ENCODE assay signal across 45 mouse cellular contexts in the genomic region with DNA sequence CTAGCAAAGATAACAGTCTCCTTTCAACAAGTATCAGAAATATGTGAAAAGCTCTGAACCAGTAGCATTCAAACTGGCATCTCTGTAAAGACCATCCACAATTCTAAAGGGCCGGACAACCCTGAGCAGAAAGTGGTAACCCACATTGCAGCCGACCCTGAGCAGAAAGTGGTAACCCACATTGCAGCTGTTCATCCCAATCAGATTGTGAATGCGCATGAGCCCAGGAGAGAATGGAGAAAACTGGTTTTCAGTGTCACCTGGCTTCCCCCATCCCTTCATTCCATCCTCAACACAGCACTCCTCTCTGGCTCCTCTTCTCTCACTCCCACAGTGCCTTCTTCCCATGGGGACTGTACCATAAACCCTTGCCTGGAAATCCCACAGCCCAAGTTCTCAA. TPM values are rescaled to one million over a fixed set of nuclear protein-coding genes. Genes with fewer than 3 reads are reported as not detected.
"Had no signal": no experiment of that assay in that cellular context is flagged by ENCODE, and none has a peak within 500 bp of the region (broad histone marks: within the 10 kb centered on the region; RNA-seq: fewer than 3 reads in every experiment).

No protein-coding gene starts in this region.

- DNase-seq: left cerebral cortex, postnatal 4 days; liver; liver, embryonic 13.5 days; liver, postnatal 0 days; lung, adult 18-20 months; lung, adult 2 months; lung, embryonic 14.5 days; lung, postnatal 10 days; lung, postnatal 14 days; lung, postnatal 36 days; midbrain, embryonic 14.5 days had no signal

- H3K27me3 ChIP-seq: limb, embryonic 12.5 days; limb, embryonic 13.5 days; limb, embryonic 15.5 days; liver, embryonic 13.5 days; liver, embryonic 15.5 days; lung, embryonic 15.5 days; midbrain, embryonic 12.5 days; midbrain, embryonic 13.5 days; midbrain, embryonic 15.5 days had no signal

- H3K4me2 ChIP-seq: limb, embryonic 12.5 days; limb, embryonic 13.5 days; limb, embryonic 15.5 days; liver, embryonic 11.5 days; liver, embryonic 12.5 days; liver, embryonic 13.5 days; liver, embryonic 15.5 days; lung, embryonic 14.5 days; lung, embryonic 15.5 days; midbrain, embryonic 11.5 days; midbrain, embryonic 12.5 days; midbrain, embryonic 13.5 days; midbrain, embryonic 15.5 days had no signal

- H3K36me3 ChIP-seq: limb, embryonic 10.5 days; limb, embryonic 12.5 days; limb, embryonic 13.5 days; limb, embryonic 15.5 days; liver, embryonic 12.5 days; liver, embryonic 13.5 days; liver, embryonic 15.5 days; lung, embryonic 15.5 days; midbrain, embryonic 10.5 days; midbrain, embryonic 12.5 days; midbrain, embryonic 13.5 days; midbrain, embryonic 15.5 days had no signal

- H3K4me3 ChIP-seq: left cerebral cortex, adult 2 months; limb, embryonic 10.5 days; limb, embryonic 12.5 days; limb, embryonic 13.5 days; limb, embryonic 15.5 days; liver, embryonic 12.5 days; liver, embryonic 13.5 days; liver, embryonic 15.5 days; lung, embryonic 15.5 days; megakaryocyte, embryonic 14.5 days; midbrain, embryonic 10.5 days; midbrain, embryonic 12.5 days; midbrain, embryonic 13.5 days; midbrain, embryonic 15.5 days had no signal

RNA-seq across cellular contexts. Expression of a gene that starts 9.0 kb away (rescaled TPM):
- total RNA-seq: left cerebral cortex, adult 18-20 months; left cerebral cortex, adult 2 months; left cerebral cortex, adult 8-10 months; left cerebral cortex, postnatal 10 days; left cerebral cortex, postnatal 14 days; left cerebral cortex, postnatal 25 days; left cerebral cortex, postnatal 4 days; liver, adult 2 months; megakaryocyte, adult 5-6 weeks; megakaryocyte-erythroid progenitor cell, adult 5-6 weeks; midbrain, postnatal 0 days; monocyte, adult 5-6 weeks had no signal
- polyA plus RNA-seq: limb, embryonic 10.5 days; limb, embryonic 11.5 days; limb, embryonic 12.5 days; limb, embryonic 13.5 days; limb, embryonic 15.5 days; liver, adult 2 months; liver, embryonic 11.5 days; liver, postnatal 0 days; lung, adult 2 months; lung, embryonic 14.5 days; lung, embryonic 15.5 days; lung, embryonic 16.5 days; lung, postnatal 0 days; macrophage; midbrain, embryonic 10.5 days; midbrain, embryonic 11.5 days; midbrain, embryonic 12.5 days; midbrain, embryonic 13.5 days; midbrain, embryonic 14.5 days; midbrain, embryonic 15.5 days; midbrain, embryonic 16.5 days; midbrain, postnatal 0 days; neural tube, embryonic 11.5 days had no signal

RNA-seq across cellular contexts. Expression of a gene that starts 18.5 kb away (rescaled TPM):
- total RNA-seq: left cerebral cortex, adult 18-20 months; left cerebral cortex, adult 2 months; left cerebral cortex, adult 8-10 months; left cerebral cortex, postnatal 10 days; left cerebral cortex, postnatal 14 days; left cerebral cortex, postnatal 25 days; left cerebral cortex, postnatal 4 days; liver, adult 2 months; megakaryocyte progenitor cell, adult 5-6 weeks; megakaryocyte, adult 5-6 weeks; megakaryocyte-erythroid progenitor cell, adult 5-6 weeks; midbrain, postnatal 0 days; monocyte, adult 5-6 weeks had no signal
- polyA plus RNA-seq: limb, embryonic 10.5 days; limb, embryonic 12.5 days; limb, embryonic 13.5 days; limb, embryonic 15.5 days; liver, adult 2 months; liver, embryonic 16.5 days; liver, postnatal 0 days; lung, adult 2 months; lung, embryonic 14.5 days; lung, embryonic 15.5 days; lung, embryonic 16.5 days; lung, postnatal 0 days; macrophage; midbrain, embryonic 11.5 days; midbrain, embryonic 12.5 days; midbrain, embryonic 13.5 days; midbrain, embryonic 14.5 days; midbrain, embryonic 15.5 days; midbrain, embryonic 16.5 days; midbrain, postnatal 0 days; neural tube, embryonic 11.5 days had no signal

RNA-seq across cellular contexts. Expression of a gene that starts 32.6 kb away (rescaled TPM):
- total RNA-seq: left cerebral cortex, postnatal 10 days; left cerebral cortex, postnatal 14 days; left cerebral cortex, postnatal 25 days; left cerebral cortex, postnatal 4 days; liver, adult 2 months; megakaryocyte progenitor cell, adult 5-6 weeks; megakaryocyte, adult 5-6 weeks; megakaryocyte-erythroid progenitor cell, adult 5-6 weeks; monocyte, adult 5-6 weeks had no signal
- polyA plus RNA-seq: limb, embryonic 11.5 days; liver, adult 2 months; liver, embryonic 11.5 days; liver, embryonic 12.5 days; liver, embryonic 13.5 days; liver, embryonic 14.5 days; liver, embryonic 16.5 days; liver, postnatal 0 days; lung, embryonic 14.5 days; lung, embryonic 15.5 days; lung, embryonic 16.5 days; lung, postnatal 0 days; macrophage; midbrain, embryonic 11.5 days; neural tube, embryonic 11.5 days had no signal

RNA-seq across cellular contexts. Expression of a gene that starts 46.4 kb away (rescaled TPM):
- total RNA-seq: left cerebral cortex, adult 18-20 months; left cerebral cortex, adult 2 months; left cerebral cortex, adult 8-10 months; left cerebral cortex, postnatal 10 days; left cerebral cortex, postnatal 14 days; left cerebral cortex, postnatal 25 days; megakaryocyte progenitor cell, adult 5-6 weeks; megakaryocyte-erythroid progenitor cell, adult 5-6 weeks; midbrain, postnatal 0 days; monocyte, adult 5-6 weeks had no signal
- polyA plus RNA-seq: limb, embryonic 10.5 days; limb, embryonic 11.5 days; limb, embryonic 12.5 days; lung, adult 2 months; lung, embryonic 16.5 days; macrophage; midbrain, embryonic 10.5 days; midbrain, embryonic 11.5 days; midbrain, embryonic 12.5 days; midbrain, embryonic 13.5 days; midbrain, embryonic 14.5 days; midbrain, embryonic 15.5 days; midbrain, embryonic 16.5 days; midbrain, postnatal 0 days; neural tube, embryonic 11.5 days had no signal
